Mouse (Mus musculus) embryonic facial prominence, embryonic 15.5 days (tissue): ENCODE results near the gene Mcpt8. TPM values are rescaled to one million over a fixed set of nuclear protein-coding genes. Genes with fewer than 3 reads are reported as not detected.
"Not testable (repeated sequence)": the region's sequence is repeated elsewhere in the genome, so short reads cannot be mapped to it uniquely, and the experiment has no call there.

Experiments used
- ATAC-seq: fragments of 200-750 bp; cut with Nextera tagmentation; 2 replicates; pipeline ENCODE4 v1.8.0; 2017; ENCODE audit warnings: low read depth, moderate TSS enrichment; ENCODE audit not compliant: insufficient number of reproducible peaks, low FRiP score, low TSS enrichment
- H3K27ac ChIP-seq: fragments of 300-500 bp; sonication (generic); replicated peaks from 2 replicates; pipeline ENCODE4 v1.5.1; 2015; ENCODE audit warnings: mild to moderate bottlenecking, inconsistent platforms
- H3K27me3 ChIP-seq: fragments of 300-500 bp; sonication (generic); 2 replicates; pipeline ENCODE4 v1.6.1; 2015; ENCODE audit warnings: inconsistent platforms
- H3K36me3 ChIP-seq: fragments of 300-500 bp; sonication (generic); 2 replicates; pipeline ENCODE4 v1.6.1; 2015; ENCODE audit warnings: mild to moderate bottlenecking, inconsistent platforms
- H3K4me1 ChIP-seq: fragments of 300-500 bp; sonication (generic); 2 replicates; pipeline ENCODE4 v1.6.1; 2015; ENCODE audit warnings: inconsistent platforms
- H3K4me2 ChIP-seq: fragments of 300-500 bp; sonication (generic); replicated peaks from 2 replicates; pipeline ENCODE4 v1.6.1; 2015; ENCODE audit warnings: mild to moderate bottlenecking, inconsistent platforms
- H3K4me3 ChIP-seq: fragments of 300-500 bp; sonication (generic); replicated peaks from 2 replicates; pipeline ENCODE4 v1.5.1; 2015; ENCODE audit warnings: mild to moderate bottlenecking, inconsistent platforms
- H3K9ac ChIP-seq: fragments of 300-500 bp; sonication (generic); 2 replicates; pipeline ENCODE4 v1.6.1; 2015; ENCODE audit warnings: inconsistent platforms
- H3K9me3 ChIP-seq: fragments of 300-500 bp; sonication (generic); replicated peaks from 2 replicates; pipeline ENCODE4 v1.6.1; 2016; ENCODE audit warnings: inconsistent platforms
- WGBS: fragments of 180-500 bp; shearing (Covaris S2); methylation state at CpG from one replicate; pipeline ENCODE4 v1.1.7; 2015; 5-methylcytosine and 5-hydroxymethylcytosine counted together
- polyA plus RNA-seq: library from polyadenylated mRNA; unstranded; fragments of >200 nt; fragmentation: Nextera tagmentation; extraction: Ambion mirVana; gene quantifications from 2 replicates; pipeline ENCODE4 v1.2.1, GENCODE M21; 2015

The Mcpt8 gene
- polyA plus RNA-seq = 1.5 and 2.2 TPM in 2 replicates

- ATAC-seq = no peak
- WGBS = 95% methylated on average over 2 of the region's 2 CpGs
- Histone ChIP-seq H3K4me2 (no peak within 1 kb of the TSS), H3K9me3 (no peaks in the 10 kb centered on the region), H3K27me3 (no peaks in the 10 kb centered on the region), H3K4me3 (no peak within 1 kb of the TSS), H3K27ac (no peak within 1 kb of the TSS), H3K9ac (no peak within 1 kb of the TSS), H3K4me1 (no peaks in the 10 kb centered on the region), H3K36me3 (no peaks in the 10 kb centered on the region)
These were observed at the start of gene Mcpt8 for GRCm38 (mm10) chr14:56085167-56085566. Gene Mcpt8, minus strand, starts transcription at chr14:56085273.

GRCm38 (mm10) chr14:56133675-56134074, 48.6 kb upstream of the Mcpt8 start:
- not testable (repeated sequence) for H3K9ac ChIP-seq, H3K4me2 ChIP-seq, H3K27ac ChIP-seq, H3K4me3 ChIP-seq, H3K4me1 ChIP-seq, H3K36me3 ChIP-seq, ATAC-seq, H3K27me3 ChIP-seq, H3K9me3 ChIP-seq
- WGBS = 71% methylated on average over 1 of the region's 1 CpGs

- H3K4me3 ChIP-seq, H3K9ac ChIP-seq, H3K9me3 ChIP-seq, ATAC-seq, H3K4me2 ChIP-seq, H3K4me1 ChIP-seq, H3K27me3 ChIP-seq, H3K36me3 ChIP-seq, H3K27ac ChIP-seq: not testable (repeated sequence)
- 72% methylated on average over 2 of the region's 2 CpGs for WGBS
These were observed 47.4 kb upstream of the Mcpt8 start, which contains the start of gene Gzmd for GRCm38 (mm10) chr14:56132508-56132907. Gene Gzmd, minus strand, starts transcription at chr14:56132608.

GRCm38 (mm10) chr14:56128341-56128740, 43.3 kb upstream of the Mcpt8 start:
- whole genome bisulfite sequencing = 48% methylated on average over 3 of the region's 3 CpGs
- no peak overlapping the region for H3K27ac ChIP-seq
- H3K4me2 ChIP-seq = no peak overlapping the region
- no peak for ATAC-seq
- no peaks in the 10 kb centered on the region for H3K27me3 ChIP-seq
- H3K9ac ChIP-seq = no peak overlapping the region
- H3K36me3 ChIP-seq = no peaks in the 10 kb centered on the region
- no peak overlapping the region for H3K4me3 ChIP-seq
- no peaks in the 10 kb centered on the region for H3K4me1 ChIP-seq
- H3K9me3 ChIP-seq = no peaks in the 10 kb centered on the region

- H3K4me2 ChIP-seq = no peak overlapping the region
- no peaks in the 10 kb centered on the region for H3K36me3 ChIP-seq
- H3K4me3 ChIP-seq = no peak overlapping the region
- H3K9me3 ChIP-seq = no peaks in the 10 kb centered on the region
- H3K4me1 ChIP-seq = no peaks in the 10 kb centered on the region
- H3K9ac ChIP-seq = no peak overlapping the region
- H3K27ac ChIP-seq = no peak overlapping the region
- ATAC-seq = no peak
- WGBS = 81% methylated on average over 3 of the region's 3 CpGs
- no peaks in the 10 kb centered on the region for H3K27me3 ChIP-seq
These were observed 38.4 kb upstream of the Mcpt8 start for GRCm38 (mm10) chr14:56123516-56123915.

GRCm38 (mm10) chr14:56120525-56120924, 35.5 kb upstream of the Mcpt8 start, which contains the start of gene Gzme:
Gene Gzme, minus strand, starts transcription at chr14:56120625.
- Histone ChIP-seq H3K4me2 (no peak within 1 kb of the TSS), H3K36me3 (no peaks in the 10 kb centered on the region), H3K27me3 (no peaks in the 10 kb centered on the region), H3K9me3 (no peaks in the 10 kb centered on the region), H3K9ac (no peak within 1 kb of the TSS), H3K4me1 (no peaks in the 10 kb centered on the region), H3K4me3 (no peak within 1 kb of the TSS), H3K27ac (no peak within 1 kb of the TSS)
- no peak for ATAC-seq

GRCm38 (mm10) chr14:56115531-56116310, 30.6 kb upstream of the Mcpt8 start:
- not testable (repeated sequence) for H3K4me2 ChIP-seq, H3K27ac ChIP-seq, H3K4me3 ChIP-seq, H3K27me3 ChIP-seq, H3K9ac ChIP-seq, H3K36me3 ChIP-seq, H3K4me1 ChIP-seq, ATAC-seq, H3K9me3 ChIP-seq
- WGBS = 90% methylated on average over 33 of the region's 33 CpGs

GRCm38 (mm10) chr14:56105447-56106180, 20.5 kb upstream of the Mcpt8 start:
- ATAC-seq = no peak
- no peak overlapping the region for H3K9ac ChIP-seq
- 74% methylated on average over 13 of the region's 13 CpGs for WGBS

GRCm38 (mm10) chr14:56105016-56105415, 19.9 kb upstream of the Mcpt8 start:
- Histone ChIP-seq H3K4me2 (no peak overlapping the region), H3K9me3 (no peaks in the 10 kb centered on the region), H3K36me3 (no peaks in the 10 kb centered on the region), H3K27me3 (no peaks in the 10 kb centered on the region), H3K4me3 (no peak overlapping the region), H3K4me1 (no peaks in the 10 kb centered on the region), H3K9ac (no peak overlapping the region), H3K27ac (no peak overlapping the region)
- WGBS = 87% methylated on average over 5 of the region's 5 CpGs
- no peak for ATAC-seq

More at GRCm38 (mm10) chr14:56105447-56106180, 20.5 kb upstream of the Mcpt8 start:
- Histone ChIP-seq H3K27ac (no peak overlapping the region), H3K27me3 (no peaks in the 10 kb centered on the region), H3K4me3 (no peak overlapping the region), H3K9me3 (no peaks in the 10 kb centered on the region), H3K36me3 (no peaks in the 10 kb centered on the region), H3K4me2 (no peak overlapping the region), H3K4me1 (no peaks in the 10 kb centered on the region)

GRCm38 (mm10) chr14:56103452-56103851, 18.4 kb upstream of the Mcpt8 start:
- H3K9me3 ChIP-seq = no peaks in the 10 kb centered on the region
- H3K9ac ChIP-seq = no peak overlapping the region
- H3K27me3 ChIP-seq = no peaks in the 10 kb centered on the region
- no peak for ATAC-seq
- no peak overlapping the region for H3K4me2 ChIP-seq
- H3K4me3 ChIP-seq = no peak overlapping the region
- 50% methylated on average over 3 of the region's 3 CpGs for WGBS
- H3K27ac ChIP-seq = no peak overlapping the region
- H3K4me1 ChIP-seq = no peaks in the 10 kb centered on the region
- no peaks in the 10 kb centered on the region for H3K36me3 ChIP-seq

- no peaks in the 10 kb centered on the region for H3K36me3 ChIP-seq
- H3K9me3 ChIP-seq = no peaks in the 10 kb centered on the region
- no peak within 1 kb of the TSS for H3K4me2 ChIP-seq
- ATAC-seq = no peak
- no peak within 1 kb of the TSS for H3K4me3 ChIP-seq
- no peak within 1 kb of the TSS for H3K27ac ChIP-seq
- no peak within 1 kb of the TSS for H3K9ac ChIP-seq
- H3K4me1 ChIP-seq = no peaks in the 10 kb centered on the region
- no peaks in the 10 kb centered on the region for H3K27me3 ChIP-seq
- WGBS = 74% methylated on average over 10 of the region's 10 CpGs
These were observed 17.3 kb upstream of the Mcpt8 start, which contains the start of gene Ctsg for GRCm38 (mm10) chr14:56102386-56102785. Gene Ctsg, minus strand, starts transcription at chr14:56102574.
